Mouse (Mus musculus): ENCODE results near the gene Rsbn1l.
A peak's percentile ranks its signal among the peaks of the same experiment; 100 is the strongest.

Rsbn1l gene

DNA sequence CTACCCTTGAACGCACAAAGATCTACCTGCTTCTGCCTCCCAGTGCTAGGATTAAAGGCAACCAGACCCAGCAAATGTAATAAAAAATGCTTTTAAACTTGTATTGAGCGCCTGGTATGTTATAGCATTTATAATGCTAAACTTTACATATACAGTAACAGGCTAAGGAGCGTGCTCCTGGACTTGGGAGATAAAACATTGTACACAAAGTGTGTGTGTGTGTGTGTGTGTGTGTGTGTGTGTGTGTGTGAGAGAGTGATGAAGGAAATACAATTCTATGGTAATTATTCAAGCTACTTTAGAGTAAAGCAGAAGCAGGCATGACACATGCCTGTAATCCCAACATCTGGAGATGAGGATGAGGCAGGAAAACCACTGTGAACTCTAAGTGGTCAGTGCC lies at the start of gene Rsbn1l:
Gene Rsbn1l, minus strand, starts transcription at position 101 of the 400 bp plus-strand sequence.
- DNase-seq (ENCODE audit: low read depth, low spot score), result no peak

DNA sequence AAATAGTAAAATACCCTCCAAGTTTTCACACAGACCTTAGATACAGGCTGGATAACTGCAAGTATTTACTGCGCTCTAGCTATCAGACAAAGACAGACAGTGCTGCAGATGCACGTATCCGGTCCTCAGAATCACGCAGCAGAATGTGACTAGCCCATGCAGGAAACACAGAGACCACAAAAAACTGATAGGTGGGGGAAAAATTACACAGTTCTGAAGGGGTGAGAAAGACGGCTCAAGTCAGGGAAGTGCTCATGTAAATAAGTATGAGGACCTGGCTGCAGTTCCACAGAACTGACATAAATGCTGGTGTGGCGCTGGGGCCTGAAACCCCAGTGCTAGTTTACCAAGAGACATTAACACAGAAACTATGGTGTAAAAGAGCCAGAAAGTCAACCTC lies 46.5 kb upstream of the Rsbn1l start:
- peak; percentile 82 for DNase-seq (ENCODE audit: low read depth, low spot score)

DNA sequence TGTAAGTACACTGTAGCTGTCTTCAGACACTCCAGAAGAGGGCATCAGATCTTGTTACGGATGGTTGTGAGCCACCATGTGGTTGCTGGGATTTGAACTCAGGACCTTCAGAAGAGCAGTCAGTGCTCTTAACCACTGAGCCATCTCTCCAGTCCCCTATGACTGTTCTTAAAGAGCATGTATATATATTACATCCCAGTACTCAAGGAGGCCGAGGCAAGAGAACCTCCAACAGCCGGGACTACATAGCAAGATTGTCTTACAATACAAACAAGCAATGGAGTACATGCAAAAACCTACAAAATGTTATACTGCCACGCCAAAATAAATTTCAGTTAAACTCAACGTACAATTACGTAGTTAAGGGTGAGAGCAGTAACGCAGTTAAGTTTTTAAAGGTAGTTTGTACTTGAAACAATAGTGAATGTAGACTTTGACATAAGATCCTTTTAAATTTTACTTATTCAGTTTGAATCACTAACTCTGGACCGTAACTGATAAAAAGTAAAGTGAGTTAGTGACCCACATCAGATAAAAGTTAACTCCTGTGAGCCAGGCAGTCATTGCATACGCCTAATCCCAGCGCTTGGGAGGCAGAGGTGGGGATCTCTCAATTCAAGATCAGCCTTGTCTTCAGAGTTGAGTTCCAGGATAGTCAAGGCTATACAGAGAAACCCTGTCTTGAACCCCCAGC lies 45.6 kb upstream of the Rsbn1l start:
- DNase-seq (ENCODE audit: low read depth, low spot score), result no peak

DNA sequence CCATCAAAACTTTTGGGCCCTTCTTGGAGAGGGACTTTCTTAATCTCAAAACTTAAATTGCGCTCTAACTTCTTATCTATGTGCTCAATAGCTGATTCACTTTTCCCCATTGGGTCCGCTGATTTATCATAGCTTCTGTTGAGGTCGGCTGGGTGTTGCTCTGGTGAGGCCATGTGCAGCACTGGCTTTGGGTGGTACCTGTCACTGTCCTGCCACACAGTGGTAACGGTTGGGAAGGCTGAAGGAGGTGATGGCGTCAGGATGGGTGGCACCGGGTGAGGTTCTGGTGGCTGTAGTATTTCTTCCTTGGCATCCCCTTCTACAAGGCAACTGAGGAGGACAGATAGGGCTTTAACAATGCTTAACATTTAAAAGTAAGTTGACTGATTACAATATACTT lies 42.2 kb upstream of the Rsbn1l start:
- DNase-seq (ENCODE audit: low read depth, low spot score), result no peak

DNA sequence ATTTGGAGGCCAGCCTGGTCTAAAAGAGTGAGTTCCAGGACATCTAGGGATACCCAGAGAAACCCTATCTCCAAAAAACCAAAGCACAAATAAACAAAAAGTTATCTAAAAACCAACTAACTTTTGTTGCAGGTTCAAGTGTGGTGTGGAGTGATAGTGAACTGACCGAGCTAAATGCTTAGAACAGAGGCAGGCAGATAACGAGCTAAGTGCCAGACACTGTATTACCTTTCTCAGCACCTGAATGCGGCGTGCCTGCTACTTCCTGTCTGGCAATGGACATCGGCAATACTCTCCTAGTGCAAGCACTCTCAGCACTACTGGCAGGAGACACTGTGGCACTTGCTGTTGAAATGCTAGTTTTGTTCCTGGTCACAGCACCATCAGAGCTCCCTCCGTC lies 41.4 kb upstream of the Rsbn1l start:
- no peak for DNase-seq (ENCODE audit: low read depth, low spot score)

DNA sequence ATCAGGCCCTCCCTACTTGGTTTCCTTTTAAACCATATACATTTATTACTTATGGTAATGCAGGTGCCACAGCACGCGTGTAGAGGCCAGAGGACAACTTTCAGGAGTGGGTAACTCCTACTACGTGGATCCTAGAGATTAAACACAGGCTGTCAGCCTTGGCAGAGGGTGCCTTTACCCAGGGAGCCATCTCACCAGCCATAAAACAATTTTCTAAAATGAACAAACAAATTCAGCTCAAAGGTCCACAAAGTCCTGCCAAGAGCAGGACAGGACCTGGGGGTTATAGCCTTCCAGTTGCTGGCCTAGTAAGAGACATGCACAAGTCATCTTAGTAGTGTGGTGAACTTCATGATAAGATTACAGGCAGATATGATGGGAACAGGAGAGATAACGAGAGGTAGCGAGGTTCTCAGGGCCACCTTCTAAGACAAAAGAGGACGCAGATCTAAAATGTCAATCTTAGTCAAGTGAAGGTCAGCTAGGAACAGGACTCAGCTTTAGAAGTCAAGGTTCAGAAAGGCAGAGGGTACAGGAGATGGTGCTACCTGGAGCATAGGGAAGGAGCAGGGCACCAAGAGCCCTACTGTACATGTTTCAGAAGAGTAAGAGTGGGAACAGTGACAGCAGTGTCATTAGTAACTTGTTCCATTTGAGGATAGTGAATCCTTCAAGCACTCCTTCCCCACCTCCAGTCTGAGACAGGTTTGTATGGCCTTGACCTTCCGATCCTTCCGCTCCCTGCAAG lies 34.0 kb upstream of the Rsbn1l start:
- no peak for DNase-seq (ENCODE audit: low read depth, low spot score)

DNA sequence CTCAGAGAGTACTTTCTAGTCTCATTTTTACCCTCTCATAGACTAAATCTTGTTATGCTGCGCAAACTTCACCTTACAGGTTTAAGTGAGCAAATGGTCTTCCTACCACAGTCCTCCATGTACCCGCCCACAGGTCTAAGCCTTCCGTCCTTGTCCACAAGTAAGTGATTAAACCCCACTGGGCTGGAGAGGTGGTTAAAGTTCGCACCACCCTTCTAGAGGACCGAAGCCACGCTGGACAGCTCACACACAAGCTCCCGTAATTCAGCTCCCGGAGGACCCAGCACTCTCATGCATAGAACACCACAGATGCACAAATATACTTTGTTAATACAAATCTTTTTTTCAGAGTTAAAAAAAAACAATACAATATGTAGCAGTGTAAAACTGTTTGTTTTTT lies 30.1 kb upstream of the Rsbn1l start:
- DNase-seq (ENCODE audit: low read depth, low spot score), result no peak

DNA sequence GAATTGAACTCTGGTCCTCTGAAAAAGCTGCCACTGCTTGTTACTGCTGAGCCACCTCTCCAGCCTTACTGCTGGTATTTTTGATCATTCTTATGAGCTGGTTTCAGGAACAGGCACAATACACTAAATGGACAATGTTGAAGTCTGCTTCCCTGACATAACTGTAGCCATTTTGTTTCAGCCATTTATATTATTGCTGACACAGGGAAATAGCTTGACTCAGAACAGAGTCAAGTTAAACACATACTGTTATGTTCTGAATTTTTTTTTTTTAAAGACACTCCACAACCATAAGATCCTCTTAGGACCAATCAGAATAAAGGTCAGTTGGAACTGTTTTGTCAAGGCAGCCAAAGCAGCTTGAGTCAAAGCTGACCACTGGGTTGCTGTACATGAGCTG lies 27.3 kb upstream of the Rsbn1l start:
- DNase-seq (ENCODE audit: low read depth, low spot score), result no peak

DNA sequence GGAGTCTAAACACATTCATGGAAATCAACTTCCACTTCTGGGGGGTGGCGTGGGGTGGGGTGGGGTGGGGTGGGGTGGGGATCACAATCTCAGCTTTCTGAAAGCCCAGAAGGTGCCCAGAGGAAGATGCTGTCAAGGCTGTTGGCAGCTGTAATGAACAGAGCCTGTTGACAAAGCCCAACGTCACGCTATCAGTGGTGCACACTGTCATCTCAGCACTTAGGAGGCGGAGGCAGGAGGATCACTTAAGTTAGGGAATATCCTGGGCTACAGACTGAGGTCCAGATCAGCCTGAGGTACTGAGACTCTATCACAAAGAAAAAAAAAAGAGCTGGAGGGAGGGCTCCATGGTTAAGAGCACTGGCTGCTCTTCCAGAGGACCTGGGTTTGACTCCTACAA lies 18.5 kb upstream of the Rsbn1l start:
- DNase-seq (ENCODE audit: low read depth, low spot score), result no peak

DNA sequence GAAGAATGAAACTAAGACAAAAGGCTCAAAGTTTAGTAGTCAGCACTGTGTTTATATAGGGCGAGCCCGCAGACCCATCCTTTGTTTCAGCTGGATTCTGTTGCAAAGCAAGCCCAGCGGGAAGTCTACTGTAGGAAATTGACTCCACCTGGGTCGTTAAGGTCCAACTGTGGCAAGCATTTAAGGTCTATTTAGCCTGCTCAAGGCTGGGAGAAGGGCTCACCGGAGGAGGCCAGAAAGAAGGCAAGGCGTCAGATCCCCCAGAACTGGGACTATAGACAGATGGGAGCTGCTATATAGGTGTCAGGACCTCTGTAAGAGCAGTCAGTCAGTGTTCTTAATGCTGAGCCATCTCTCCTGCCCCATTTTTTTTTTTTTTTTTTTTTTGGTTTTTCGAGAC lies 17.8 kb upstream of the Rsbn1l start:
- no peak for DNase-seq (ENCODE audit: low read depth, low spot score)

DNA sequence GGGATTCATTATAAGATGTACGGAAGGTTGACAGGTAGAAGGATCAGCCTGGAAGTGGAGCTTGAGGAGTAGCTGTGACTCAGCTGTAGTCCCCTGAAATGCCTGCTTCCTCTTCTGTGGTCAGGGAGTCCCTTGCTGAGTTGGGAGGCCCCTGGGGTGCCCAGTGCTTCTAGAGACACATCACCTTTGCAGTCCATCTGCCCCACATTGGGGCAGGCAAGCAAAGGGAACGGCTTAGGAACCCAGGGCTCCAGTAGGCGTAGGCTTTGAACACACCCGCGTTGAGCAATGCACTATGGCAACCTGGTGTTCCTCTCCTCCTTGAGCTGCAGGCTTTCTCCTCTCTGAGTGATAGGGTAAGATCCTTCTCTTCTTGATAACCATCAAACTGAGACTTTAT lies 16.9 kb upstream of the Rsbn1l start:
- no peak for DNase-seq (ENCODE audit: low read depth, low spot score)

DNA sequence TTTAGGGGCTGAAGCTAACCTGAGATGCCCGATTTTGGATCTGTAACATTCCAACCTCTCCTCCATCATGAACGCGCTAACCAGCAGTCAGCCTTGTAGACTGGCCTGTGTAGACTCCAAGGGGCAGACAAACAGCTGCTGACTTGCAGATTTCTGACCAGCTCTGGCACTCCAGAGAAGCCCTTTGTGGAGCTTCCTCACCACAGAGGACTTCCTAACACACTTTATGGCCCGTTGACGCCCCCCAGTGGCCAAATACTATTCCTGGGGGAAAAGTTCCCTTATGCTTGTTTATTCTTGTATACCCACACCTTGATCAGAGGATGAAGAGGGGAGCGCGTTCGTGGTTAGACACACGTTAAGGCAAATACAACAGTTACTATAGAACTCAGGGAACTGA lies 12.8 kb upstream of the Rsbn1l start:
- DNase-seq (ENCODE audit: low read depth, low spot score), result peak; percentile 72

DNA sequence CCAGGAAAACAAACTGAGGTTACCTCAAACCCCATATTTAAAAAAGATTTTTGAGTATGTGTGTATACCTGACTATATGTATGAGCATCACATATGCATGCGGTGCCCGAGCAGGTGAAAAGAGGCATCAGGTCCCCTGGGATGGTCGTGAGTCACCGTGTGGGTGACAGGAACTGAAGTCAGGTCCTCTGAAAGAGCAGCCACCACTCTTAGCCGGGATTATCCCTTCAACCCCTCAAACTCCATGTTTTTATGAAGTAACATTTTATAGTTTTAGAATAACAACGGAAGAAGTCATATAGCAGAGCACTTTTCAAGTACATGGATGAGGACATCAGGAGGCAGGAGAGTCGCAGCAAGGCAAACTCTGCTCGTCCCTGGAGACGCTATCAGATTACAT lies 12.3 kb upstream of the Rsbn1l start:
- DNase-seq (ENCODE audit: low read depth, low spot score), result no peak

DNA sequence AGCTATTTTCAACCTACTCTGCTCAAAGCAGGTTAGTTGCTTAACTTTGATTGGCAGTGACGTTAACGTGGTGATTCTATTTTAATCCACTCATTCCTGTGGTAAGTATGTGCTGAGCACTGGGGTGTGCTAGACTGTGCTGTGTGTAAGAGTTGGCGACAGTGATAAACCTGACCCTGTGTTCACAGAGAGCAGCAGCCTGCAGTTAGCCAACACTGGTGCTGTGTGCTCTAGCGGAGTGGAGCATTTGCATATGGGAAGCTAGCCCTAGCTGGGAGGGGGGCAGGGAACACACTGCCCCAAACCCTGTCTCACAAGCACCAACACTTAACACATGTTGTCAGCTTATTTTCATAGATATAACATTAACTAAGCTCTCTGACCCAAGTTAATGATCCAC lies 11.7 kb upstream of the Rsbn1l start:
- DNase-seq (ENCODE audit: low read depth, low spot score), result peak; percentile 24

DNA sequence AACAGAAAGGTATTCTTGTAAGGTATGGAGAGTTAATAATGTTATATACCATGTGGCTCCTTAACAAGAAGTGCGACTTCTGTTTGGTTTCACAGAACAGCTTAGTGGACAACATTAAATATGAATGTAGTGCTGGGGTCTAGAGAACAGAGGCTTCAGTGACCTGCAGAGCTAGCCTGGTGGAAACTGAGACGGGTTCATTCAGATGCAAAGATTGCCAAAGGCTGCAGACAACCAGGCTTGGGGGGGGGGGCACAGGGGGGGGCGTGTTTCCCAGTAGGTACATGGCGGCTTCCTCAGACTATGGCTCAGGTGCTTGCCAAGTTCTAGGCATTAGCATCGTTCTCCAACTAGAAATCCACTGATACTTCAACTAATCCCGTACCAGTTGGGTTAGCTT lies 8.2 kb upstream of the Rsbn1l start:
- no peak for DNase-seq (ENCODE audit: low read depth, low spot score)

DNA sequence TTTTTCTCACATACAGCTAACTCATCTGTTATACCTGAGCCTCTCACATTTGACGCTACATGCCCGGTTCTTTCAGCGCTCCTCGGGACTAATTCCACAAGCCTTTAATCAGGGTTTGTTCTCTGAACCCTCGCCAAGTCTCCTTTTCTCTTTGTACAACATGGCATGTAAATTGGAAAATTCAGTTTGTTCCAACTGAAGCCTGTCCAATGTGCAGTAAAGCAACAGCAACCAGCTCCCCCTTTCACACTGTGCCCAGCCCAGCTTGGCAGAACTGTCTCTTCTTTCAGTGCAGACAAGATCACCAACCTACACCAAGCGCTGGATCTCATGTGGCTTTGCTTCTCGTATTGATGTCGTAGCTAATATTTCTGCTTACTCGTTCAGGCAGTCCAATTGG lies 7.1 kb upstream of the Rsbn1l start:
- DNase-seq (ENCODE audit: low read depth, low spot score), result no peak

DNA sequence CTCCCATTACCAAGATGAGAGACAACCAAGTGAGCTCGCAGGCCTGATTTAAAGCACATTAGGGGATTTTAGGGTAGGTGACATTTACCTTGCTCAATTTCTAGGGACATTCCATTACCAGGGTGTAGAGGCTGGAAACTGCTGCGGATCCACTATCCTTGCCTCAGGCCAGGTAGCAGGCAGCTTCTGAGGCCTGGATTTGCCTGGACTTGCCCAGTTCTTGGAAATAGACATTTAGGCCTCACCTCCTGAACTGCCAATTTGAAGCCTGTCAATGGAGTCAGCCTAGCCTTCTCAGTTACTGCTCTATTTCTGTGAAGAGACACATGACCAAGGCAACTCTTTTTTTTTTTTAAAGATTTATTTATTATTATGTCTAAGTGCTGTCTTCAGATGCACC lies 4.7 kb upstream of the Rsbn1l start:
- no peak for DNase-seq (ENCODE audit: low read depth, low spot score)

DNA sequence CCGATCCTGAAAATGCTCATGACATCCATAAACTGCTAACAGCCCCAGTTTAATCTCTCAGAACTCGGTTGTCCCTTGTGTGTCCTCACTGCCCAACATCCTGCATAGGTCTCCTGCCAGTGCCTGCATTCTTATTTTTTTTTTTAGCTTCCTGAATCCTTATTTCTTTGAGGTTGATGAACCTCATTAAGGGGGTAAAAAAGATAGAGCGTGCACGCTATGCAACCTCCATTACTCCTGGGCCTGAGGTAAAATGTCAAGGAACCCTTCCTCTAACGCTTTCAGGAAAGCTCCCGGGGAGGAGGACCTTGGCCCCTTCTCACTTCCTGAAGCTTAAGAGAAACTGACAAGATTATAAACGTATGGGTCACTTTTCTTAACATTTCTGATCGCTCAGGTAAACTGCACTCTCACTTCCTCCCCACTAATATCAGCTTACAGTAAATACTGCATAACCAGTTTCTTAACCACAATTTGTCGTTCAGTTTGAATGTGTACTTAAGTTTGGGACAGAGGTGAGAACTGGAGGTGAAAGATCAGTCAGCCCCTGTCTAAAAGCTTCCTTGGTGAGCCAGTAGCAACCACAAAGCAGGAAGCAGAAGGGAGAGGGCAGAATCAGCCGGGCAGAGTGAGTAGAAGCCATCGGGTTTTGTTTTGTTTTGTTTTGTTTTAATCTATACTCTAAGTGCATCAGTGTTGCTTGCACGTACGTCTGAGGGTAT lies 923 bp downstream of the Rsbn1l start:
- peak; percentile 79 for DNase-seq (ENCODE audit: low read depth, low spot score)

DNA sequence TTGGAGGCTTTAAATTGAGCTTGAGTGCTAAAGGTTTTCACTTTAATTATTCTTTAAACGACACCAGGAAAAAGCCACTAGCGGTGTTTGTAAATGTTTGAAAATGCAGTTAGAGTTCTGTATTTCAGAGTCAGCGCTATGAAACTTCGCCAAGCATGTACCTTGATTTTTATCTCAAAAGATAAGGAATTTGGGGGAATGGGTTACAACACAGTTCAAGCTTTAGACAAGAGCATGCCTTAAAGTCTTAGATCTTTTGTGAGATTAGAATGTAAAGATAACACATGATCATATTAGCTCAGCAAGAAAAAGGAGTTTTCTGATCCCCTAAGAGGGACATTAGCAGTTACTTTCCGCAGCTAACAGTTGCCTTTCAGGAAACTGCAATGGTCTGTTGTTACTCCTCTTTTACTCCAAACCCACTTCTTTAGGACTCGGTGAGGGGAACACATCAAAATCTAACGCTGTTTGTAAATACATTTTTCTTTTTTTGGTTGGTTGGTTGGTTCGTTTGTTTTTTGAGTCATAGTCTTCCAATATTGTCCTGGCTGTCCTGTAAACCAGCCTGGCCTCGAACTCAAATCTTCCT lies 3.8 kb downstream of the Rsbn1l start:
- DNase-seq (ENCODE audit: low read depth, low spot score), result peak; percentile 23

DNA sequence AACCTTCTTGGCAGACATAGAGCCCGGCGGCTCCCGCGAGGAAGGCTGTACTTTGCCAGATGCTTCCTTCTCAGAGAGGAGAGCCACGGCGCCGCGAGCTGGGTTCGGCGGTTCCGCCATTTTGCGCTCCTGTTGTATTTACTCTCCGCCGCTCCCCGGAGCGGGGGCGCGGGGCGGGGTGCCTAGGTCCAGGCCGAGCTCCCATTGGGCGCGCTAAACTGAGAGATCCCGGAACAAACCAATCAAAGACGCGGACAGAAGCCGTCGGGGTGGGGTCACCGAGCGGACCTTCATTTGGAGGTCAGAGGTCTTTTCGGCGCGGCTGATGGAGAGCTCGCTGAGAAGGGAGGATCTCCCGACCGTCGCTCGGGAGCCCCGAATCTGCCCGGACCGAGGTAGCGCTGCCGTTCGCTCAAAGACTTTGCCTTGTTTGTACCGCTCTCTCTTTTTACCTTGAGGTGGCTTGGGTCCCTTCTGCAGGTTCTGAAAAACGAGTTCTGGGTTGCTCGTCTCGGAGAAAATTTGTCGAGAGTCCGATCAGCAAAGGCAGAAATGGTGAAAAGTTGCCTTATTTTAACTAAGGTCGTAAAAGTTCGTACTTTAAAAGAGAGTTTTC lies 4.4 kb downstream of the Rsbn1l start:
- peak; percentile 95 for DNase-seq (ENCODE audit: low read depth, low spot score)

DNA sequence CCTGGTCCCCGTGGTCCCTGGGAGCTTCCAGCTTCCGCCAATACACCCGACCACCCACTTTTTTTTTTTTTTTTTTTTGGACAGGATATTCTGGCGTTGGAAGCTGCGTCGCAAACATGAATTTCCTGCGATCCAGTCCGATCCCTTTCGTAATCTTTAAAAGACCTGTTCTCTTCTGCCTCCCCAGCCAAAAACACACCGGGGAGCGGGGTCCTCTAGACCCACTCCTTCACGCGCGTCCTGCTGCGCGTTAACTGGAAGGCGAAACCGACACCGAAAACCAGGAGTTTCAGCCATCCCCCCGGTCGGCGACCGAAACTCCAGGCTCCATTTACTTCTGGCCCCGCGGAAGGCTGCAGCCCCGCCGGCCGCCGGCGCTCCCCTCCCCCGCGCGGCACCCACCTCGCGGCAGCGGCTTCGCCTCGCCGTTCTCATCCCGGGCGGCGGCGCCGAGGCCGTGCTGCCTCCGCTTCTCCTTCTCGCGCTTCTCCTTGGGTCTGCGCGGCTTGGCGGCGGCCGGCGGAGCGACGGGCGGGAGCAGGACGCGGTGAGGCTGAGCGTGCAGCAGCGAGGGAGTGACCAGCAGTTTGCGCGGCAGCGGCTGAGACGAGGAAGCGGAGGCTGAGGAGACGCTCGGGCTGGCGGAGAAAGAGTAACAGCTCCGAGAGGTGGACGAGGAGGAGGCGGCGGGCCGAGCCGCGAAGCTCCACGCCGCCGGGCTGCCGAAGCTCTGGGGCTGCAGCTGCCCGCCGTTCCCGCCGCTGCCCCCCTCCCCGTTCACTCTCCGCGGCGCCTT lies 5.1 kb downstream of the Rsbn1l start:
- DNase-seq (ENCODE audit: low read depth, low spot score), result no peak
